Mouse (Mus musculus): ENCODE data around the gene Lbhd1. TPM values are rescaled to one million over a fixed set of nuclear protein-coding genes. Genes with fewer than 3 reads are reported as not detected.

Lbhd1 gene
- total RNA-seq, 2 experiments from 2014 or later: 7.5 to 29.0 TPM

GRCm38 (mm10) chr19:8908531-8908930 lies 25.0 kb downstream of the Lbhd1 start:
- no peak for ATAC-seq (ENCODE audit: poor library complexity, severe bottlenecking)

- no peak for ATAC-seq (ENCODE audit: poor library complexity, severe bottlenecking)
These were observed 28.3 kb downstream of the Lbhd1 start for GRCm38 (mm10) chr19:8911810-8912209.

GRCm38 (mm10) chr19:8914212-8914611 lies 30.7 kb downstream of the Lbhd1 start:
- ATAC-seq (ENCODE audit: poor library complexity, severe bottlenecking): no peak

- ATAC-seq (ENCODE audit: poor library complexity, severe bottlenecking): no peak
These were observed 35.5 kb downstream of the Lbhd1 start for GRCm38 (mm10) chr19:8919000-8919399.

GRCm38 (mm10) chr19:8919684-8920072 lies 36.1 kb downstream of the Lbhd1 start:
- ATAC-seq (ENCODE audit: poor library complexity, severe bottlenecking): no peak

GRCm38 (mm10) chr19:8920073-8920736 lies 36.7 kb downstream of the Lbhd1 start, which contains the start of gene B3gat3:
Gene B3gat3, plus strand, starts transcription at chr19:8920374.
- ATAC-seq (ENCODE audit: poor library complexity, severe bottlenecking): peak; percentile 97

GRCm38 (mm10) chr19:8920836-8921291 lies 37.3 kb downstream of the Lbhd1 start:
- 0 out of 2 replicates have a peak, but pooled peaks have one; percentile 2 for ATAC-seq (ENCODE audit: poor library complexity, severe bottlenecking)

GRCm38 (mm10) chr19:8921741-8922140 lies 38.2 kb downstream of the Lbhd1 start:
- no peak for ATAC-seq (ENCODE audit: poor library complexity, severe bottlenecking)

GRCm38 (mm10) chr19:8926766-8927165 lies 43.2 kb downstream of the Lbhd1 start:
- ATAC-seq (ENCODE audit: poor library complexity, severe bottlenecking): peak; percentile 16; the same call in 1 of the 2 replicates

- ATAC-seq (ENCODE audit: poor library complexity, severe bottlenecking): no peak
These were observed 44.5 kb downstream of the Lbhd1 start for GRCm38 (mm10) chr19:8927891-8928525.

- no peak; the same call in 1 of the 2 replicates for ATAC-seq (ENCODE audit: poor library complexity, severe bottlenecking)
These were observed 45.2 kb downstream of the Lbhd1 start for GRCm38 (mm10) chr19:8928689-8929223.

- peak; percentile 85 for ATAC-seq (ENCODE audit: poor library complexity, severe bottlenecking)
These were observed 45.9 kb downstream of the Lbhd1 start, which contains the start of the genes Rom1 and Eml3 for GRCm38 (mm10) chr19:8929224-8930088. Gene Rom1, minus strand, starts transcription at chr19:8929356. Gene Eml3, plus strand, starts transcription at chr19:8929552.

GRCm38 (mm10) chr19:8930117-8930516 lies 46.6 kb downstream of the Lbhd1 start:
- no peak for ATAC-seq (ENCODE audit: poor library complexity, severe bottlenecking)

GRCm38 (mm10) chr19:8930771-8931170 lies 47.2 kb downstream of the Lbhd1 start:
- ATAC-seq (ENCODE audit: poor library complexity, severe bottlenecking): no peak

- no peak for ATAC-seq (ENCODE audit: poor library complexity, severe bottlenecking)
These were observed 53.2 kb downstream of the Lbhd1 start for GRCm38 (mm10) chr19:8936736-8937135.

- no peak for ATAC-seq (ENCODE audit: poor library complexity, severe bottlenecking)
These were observed 57.1 kb downstream of the Lbhd1 start for GRCm38 (mm10) chr19:8940526-8941133.

GRCm38 (mm10) chr19:8941136-8941514 lies 57.6 kb downstream of the Lbhd1 start:
- no peak for ATAC-seq (ENCODE audit: poor library complexity, severe bottlenecking)

- peak; percentile 92 for ATAC-seq (ENCODE audit: poor library complexity, severe bottlenecking)
These were observed 58.1 kb downstream of the Lbhd1 start, which contains the start of gene Mta2 for GRCm38 (mm10) chr19:8941515-8942217. Gene Mta2, plus strand, starts transcription at chr19:8941875.
